8 mouse cellular contexts compared by ENCODE assay signal in the genomic region with DNA sequence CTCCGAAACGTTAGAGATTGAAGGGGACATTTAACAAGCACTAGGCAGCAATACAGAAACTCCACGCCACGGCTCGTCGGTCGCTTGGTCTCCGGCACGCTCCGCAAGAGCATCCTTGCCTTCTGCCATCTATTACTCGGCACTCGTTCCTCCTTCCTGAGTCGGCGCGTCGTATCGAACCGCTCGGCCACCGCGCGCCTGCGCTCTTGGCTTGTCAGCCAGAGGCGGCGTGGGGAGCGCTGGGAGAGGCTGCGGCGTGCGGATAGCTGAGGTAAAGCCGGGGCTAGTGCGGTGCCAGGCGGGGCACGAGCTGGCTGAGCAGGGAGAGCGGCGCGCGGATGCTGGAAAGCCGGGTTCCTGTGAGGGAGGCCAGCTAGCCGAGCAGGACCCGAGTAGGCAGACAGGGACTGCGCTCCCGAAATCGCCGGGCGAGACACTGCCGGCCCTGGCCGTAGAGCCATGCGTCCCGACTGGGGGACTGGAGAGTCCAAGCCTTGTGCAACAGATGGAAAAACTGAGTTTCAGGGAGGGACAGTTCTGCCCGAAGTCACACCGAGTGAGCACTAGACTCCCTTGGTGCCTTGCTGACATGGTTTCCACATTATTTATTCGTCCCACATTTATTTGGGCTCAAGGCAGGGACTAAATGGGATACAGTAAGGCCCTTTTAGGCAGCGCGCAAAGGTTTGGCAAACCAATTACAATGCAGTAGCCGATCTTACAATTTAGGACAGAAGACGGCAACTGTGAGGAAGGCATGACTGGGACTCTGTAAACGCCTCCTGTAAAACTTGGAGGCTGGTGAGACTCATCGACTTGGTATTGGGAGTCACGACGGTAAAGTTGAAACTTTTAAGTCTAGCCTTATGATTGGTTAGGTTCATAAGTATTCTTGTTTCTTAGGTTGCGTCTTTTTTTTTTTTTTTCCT. TPM values are rescaled to one million over a fixed set of nuclear protein-coding genes. Genes with fewer than 3 reads are reported as not detected.
DNase-seq lines count a peak whose midpoint lies in the region; ATAC-seq and TF ChIP-seq lines count a peak whose summit lies in the region.

A gene (plus strand): TSS at position 197 of the 929 bp plus-strand sequence.

- peak within 1 kb of the TSS; percentile 94 for H3K27ac ChIP-seq in gastrocnemius, adult 2 months
- H3K27ac ChIP-seq in hindbrain, postnatal 0 days = peak within 1 kb of the TSS; percentile 76; the same call in 1 of the 2 replicates

- no peaks in the 10 kb centered on the region for H3K27me3 ChIP-seq in hindbrain, postnatal 0 days (ENCODE audit: insufficient read depth, low read length)
- no peaks in the 10 kb centered on the region for H3K27me3 ChIP-seq in megakaryocyte, embryonic 14.5 days (replicated peaks)

- 0 out of 2 replicates have a peak, but pooled peaks have one; percentile 4 for TF ChIP-seq CTCF in gastrocnemius, adult 2 months (IDR thresholded peaks at IDR 0.05)
- TF ChIP-seq CTCF in hindbrain, postnatal 0 days (IDR thresholded peaks at IDR 0.05; ENCODE audit: low read depth) = no peak; the same call in 1 of the 2 replicates

- peak within 1 kb of the TSS; percentile 91 for H3K4me3 ChIP-seq in gastrocnemius, adult 2 months
- peak within 1 kb of the TSS; percentile 90 for H3K4me3 ChIP-seq in hindbrain, postnatal 0 days (ENCODE audit: low read length)
- H3K4me3 ChIP-seq in megakaryocyte, embryonic 14.5 days (replicated peaks) = peak within 1 kb of the TSS; percentile 98

- peaks cover 12% of the 10 kb centered on the region for H3K36me3 ChIP-seq in hindbrain, postnatal 0 days (ENCODE audit: insufficient read depth, low read length)
- peaks cover 23% of the 10 kb centered on the region for H3K36me3 ChIP-seq in megakaryocyte, embryonic 14.5 days (replicated peaks; ENCODE audit: low read length)

- intact Hi-C loops in gastrocnemius, adult 2 months (cut with DNase I) = loop anchor here (5.0 kb wide), 1 partner anchor 103 kb away; no protein-coding TSS in a partner anchor

- H3K4me2 ChIP-seq in hindbrain, postnatal 0 days (ENCODE audit: low read depth, low read length) = peak within 1 kb of the TSS; percentile 72

- H3K9ac ChIP-seq in hindbrain, postnatal 0 days (replicated peaks; ENCODE audit: low read length) = peak within 1 kb of the TSS; percentile 80

- no peaks in the 10 kb centered on the region for H3K9me3 ChIP-seq in hindbrain, postnatal 0 days (ENCODE audit: low read length)
- no peaks in the 10 kb centered on the region for H3K9me3 ChIP-seq in megakaryocyte, embryonic 14.5 days

- peak; percentile 96 for ATAC-seq in hindbrain, postnatal 0 days

- WGBS in hindbrain, postnatal 0 days = under 1% methylated on average over 61 of the region's 61 CpGs

- DNase-seq in WW6 (ENCODE audit: low read depth, low spot score) = peak; percentile 81
- DNase-seq in cerebellum, postnatal 4 days (ENCODE audit: low spot score in 2 of 2) = peak; percentile 58 to 84
- DNase-seq in gastrocnemius, adult 2 months = peak; percentile 94
- DNase-seq in hindbrain, postnatal 0 days (ENCODE audit: low spot score) = peak; percentile 96
- peak; percentile 79 to 84 for DNase-seq in left cerebral cortex, adult 8-10 months (ENCODE audit: low spot score in 2 of 2)
- DNase-seq in right cerebral cortex, postnatal 10 days (ENCODE audit: low spot score in 2 of 2) = peak; percentile 93 to 94
- peak; percentile 85 for DNase-seq in urinary bladder, postnatal 25 days (ENCODE audit: low spot score)

- peaks cover 7% of the 10 kb centered on the region; the same call in 1 of the 2 replicates for H3K4me1 ChIP-seq in hindbrain, postnatal 0 days (ENCODE audit: insufficient read depth, low read length)
- H3K4me1 ChIP-seq in megakaryocyte, embryonic 14.5 days = peaks cover 38% of the 10 kb centered on the region

RNA-seq across cellular contexts. Expression of the gene that starts here (rescaled TPM):
- total RNA-seq in gastrocnemius, adult 2 months (2021) = 10 to 100 TPM; 22.2 to 23.2 TPM
- total RNA-seq in hindbrain, postnatal 0 days (2014; rRNA removed) = 13.1 and 16.7 TPM in 2 replicates
- 56.9 and 58.5 TPM in 2 replicates for polyA plus RNA-seq in hindbrain, postnatal 0 days (2015; fragmentation: Nextera tagmentation; extraction: Ambion mirVana)
- total RNA-seq in left cerebral cortex, adult 8-10 months (2022) = 10 to 100 TPM; 19.4 to 23.1 (median 22.5) TPM
- 5.3 TPM in 1 of 2 replicates, not detected in the other for polyA plus RNA-seq in megakaryocyte, embryonic 14.5 days (2012; ENCODE audit: insufficient read depth, low replicate concordance)

Comparison
In these comparisons a context has a peak if more than half of its experiments do, and no peak if none do; other contexts are left out.
1. Peak in every context shown above with its lines: DNase-seq, ATAC-seq, H3K4me3 ChIP-seq and H3K27ac ChIP-seq.